Mouse (Mus musculus): ENCODE data around the gene Smpx. TPM values are rescaled to one million over a fixed set of nuclear protein-coding genes. Genes with fewer than 3 reads are reported as not detected.

The Smpx gene
- total RNA-seq, 2 experiments from 2014 or later: 395 to 429 TPM

Other genes with a start within 250 kb of the Smpx start
- gene Sms, start 206.6 kb upstream of the Smpx start, total RNA-seq (2021): 10 to 100 TPM; 18.3 to 22.8 TPM
- gene Yy2, start 129.9 kb upstream of the Smpx start, total RNA-seq (2021): 1 to 10 TPM in 1 of 2 experiments, under 1 TPM in 1; 0.20 to 1.0 TPM
- gene Mbtps2, start 100.2 kb upstream of the Smpx start, total RNA-seq (2021): 10 to 100 TPM; 15.9 to 17.2 TPM
- 1 to 10 TPM; 1.8 to 2.5 TPM for gene Klhl34, start 119.5 kb downstream of the Smpx start, total RNA-seq (2021)